Mouse (Mus musculus) forebrain, embryonic 13.5 days (tissue): ENCODE measurements around the gene Pccb. TPM values are rescaled to one million over a fixed set of nuclear protein-coding genes. Genes with fewer than 3 reads are reported as not detected.

Source experiments
- ATAC-seq: fragments of 200-750 bp; cut with Nextera tagmentation; 2 replicates; pipeline ENCODE4 v1.8.0; 2017
- H3K27ac ChIP-seq: fragments of 300-500 bp; sonication (generic); 2 replicates; pipeline ENCODE4 v1.5.1; 2015; ENCODE audit warnings: inconsistent platforms, mild to moderate bottlenecking, moderate library complexity
- H3K27me3 ChIP-seq: fragments of 300-500 bp; sonication (generic); 2 replicates; pipeline ENCODE4 v1.6.1; 2015; ENCODE audit warnings: mild to moderate bottlenecking, inconsistent platforms
- H3K36me3 ChIP-seq: fragments of 300-500 bp; sonication (generic); 2 replicates; pipeline ENCODE4 v1.6.1; 2015; ENCODE audit warnings: mild to moderate bottlenecking, inconsistent platforms; ENCODE audit not compliant: poor library complexity, severe bottlenecking
- H3K4me1 ChIP-seq: fragments of 300-500 bp; sonication (generic); 2 replicates; pipeline ENCODE4 v1.6.1; 2015; ENCODE audit warnings: inconsistent platforms
- H3K4me2 ChIP-seq: fragments of 300-500 bp; sonication (generic); 2 replicates; pipeline ENCODE4 v1.6.1; 2015; ENCODE audit warnings: inconsistent platforms, mild to moderate bottlenecking, moderate library complexity
- H3K4me3 ChIP-seq: fragments of 300-500 bp; sonication (generic); 2 replicates; pipeline ENCODE4 v1.5.1; 2015; ENCODE audit warnings: mild to moderate bottlenecking, inconsistent platforms
- H3K9ac ChIP-seq: fragments of 300-500 bp; sonication (generic); 2 replicates; pipeline ENCODE4 v1.6.1; 2015; ENCODE audit warnings: mild to moderate bottlenecking, inconsistent platforms
- H3K9me3 ChIP-seq: fragments of 300-500 bp; sonication (generic); replicated peaks from 2 replicates; pipeline ENCODE4 v1.6.1; 2016; ENCODE audit warnings: inconsistent platforms
- WGBS: fragments of 180-500 bp; shearing (Covaris S2); methylation state at CpG from one replicate; pipeline ENCODE4 v1.1.7; 2015; 5-methylcytosine and 5-hydroxymethylcytosine counted together
- polyA plus RNA-seq: library from polyadenylated mRNA; unstranded; fragments of >200 nt; fragmentation: Nextera tagmentation; extraction: Ambion mirVana; gene quantifications from 2 replicates; pipeline ENCODE4 v1.2.1, GENCODE M21; 2015

Pccb gene
- polyA plus RNA-seq, 1 experiment from 2014 or later: 18.8 TPM

- H3K27ac ChIP-seq: peak overlapping the region; percentile 81
- H3K4me2 ChIP-seq: peak overlapping the region; percentile 73
- H3K4me3 ChIP-seq: peak overlapping the region; percentile 100
- no peaks in the 10 kb centered on the region for H3K9me3 ChIP-seq
- H3K36me3 ChIP-seq: no peaks in the 10 kb centered on the region
- no peaks in the 10 kb centered on the region for H3K27me3 ChIP-seq
- WGBS: 3% methylated on average over 59 of the region's 65 CpGs
- H3K4me1 ChIP-seq: peaks cover 24% of the 10 kb centered on the region
- peak; percentile 93 for ATAC-seq
- peak overlapping the region; percentile 83 for H3K9ac ChIP-seq
Measured at GRCm38 (mm10) chr9:101073041-101073986, 38.6 kb upstream of the Pccb start.

- peaks cover 18% of the 10 kb centered on the region for H3K4me1 ChIP-seq
- no peak for ATAC-seq
- H3K4me2 ChIP-seq: no peak overlapping the region
- no peak overlapping the region for H3K9ac ChIP-seq
- H3K27ac ChIP-seq: no peak overlapping the region
- no peaks in the 10 kb centered on the region for H3K9me3 ChIP-seq
- 0 out of 2 replicates have a peak overlapping the region, but pooled peaks have one; percentile 100 for H3K4me3 ChIP-seq
- WGBS: 43% methylated on average over 5 of the region's 5 CpGs
- H3K27me3 ChIP-seq: no peaks in the 10 kb centered on the region
- no peaks in the 10 kb centered on the region for H3K36me3 ChIP-seq
Measured at GRCm38 (mm10) chr9:101072506-101072905, 37.8 kb upstream of the Pccb start.

- 93% methylated on average over 3 of the region's 3 CpGs for WGBS
- H3K36me3 ChIP-seq: no peaks in the 10 kb centered on the region
- H3K9me3 ChIP-seq: no peaks in the 10 kb centered on the region
- no peaks in the 10 kb centered on the region for H3K27me3 ChIP-seq
- no peak overlapping the region for H3K4me2 ChIP-seq
- ATAC-seq: no peak
- H3K4me3 ChIP-seq: no peak overlapping the region
- H3K9ac ChIP-seq: no peak overlapping the region
- 0 out of 2 replicates have a peak, but pooled peaks cover 7% of the 10 kb centered on the region for H3K4me1 ChIP-seq
- no peak overlapping the region for H3K27ac ChIP-seq
Measured at GRCm38 (mm10) chr9:101069781-101070180, 35.1 kb upstream of the Pccb start.

GRCm38 (mm10) chr9:101065076-101065602 lies 30.4 kb upstream of the Pccb start:
- Histone ChIP-seq H3K27ac (no peak overlapping the region), H3K36me3 (no peaks in the 10 kb centered on the region), H3K4me3 (no peak overlapping the region), H3K4me1 (no peaks in the 10 kb centered on the region), H3K9ac (no peak overlapping the region), H3K4me2 (no peak overlapping the region), H3K27me3 (no peaks in the 10 kb centered on the region), H3K9me3 (no peaks in the 10 kb centered on the region)
- 80% methylated on average over 3 of the region's 3 CpGs for WGBS
- no peak for ATAC-seq

GRCm38 (mm10) chr9:101062253-101062780 lies 27.6 kb upstream of the Pccb start:
- Histone ChIP-seq H3K27ac (no peak overlapping the region), H3K4me3 (no peak overlapping the region), H3K36me3 (no peaks in the 10 kb centered on the region), H3K4me1 (no peaks in the 10 kb centered on the region), H3K4me2 (no peak overlapping the region), H3K27me3 (no peaks in the 10 kb centered on the region), H3K9ac (no peak overlapping the region), H3K9me3 (no peaks in the 10 kb centered on the region)
- WGBS: 65% methylated on average over 6 of the region's 6 CpGs
- ATAC-seq: no peak

GRCm38 (mm10) chr9:101061035-101061434 lies 26.3 kb upstream of the Pccb start:
- WGBS: 91% methylated on average over 11 of the region's 11 CpGs
- Histone ChIP-seq H3K4me2 (no peak overlapping the region), H3K4me1 (no peaks in the 10 kb centered on the region), H3K27me3 (no peaks in the 10 kb centered on the region), H3K36me3 (no peaks in the 10 kb centered on the region), H3K9ac (no peak overlapping the region), H3K9me3 (no peaks in the 10 kb centered on the region), H3K4me3 (no peak overlapping the region), H3K27ac (no peak overlapping the region)
- ATAC-seq: no peak

GRCm38 (mm10) chr9:101057156-101057555 lies 22.5 kb upstream of the Pccb start:
- Histone ChIP-seq H3K27me3 (no peaks in the 10 kb centered on the region), H3K4me2 (no peak overlapping the region), H3K9ac (no peak overlapping the region), H3K4me3 (no peak overlapping the region), H3K27ac (no peak overlapping the region), H3K4me1 (no peaks in the 10 kb centered on the region), H3K36me3 (no peaks in the 10 kb centered on the region), H3K9me3 (no peaks in the 10 kb centered on the region)
- ATAC-seq: no peak
- WGBS: 95% methylated on average over 4 of the region's 4 CpGs

- ATAC-seq: no peak
- Histone ChIP-seq H3K4me3 (no peak overlapping the region), H3K9ac (no peak overlapping the region), H3K4me2 (no peak overlapping the region), H3K4me1 (no peaks in the 10 kb centered on the region), H3K27me3 (no peaks in the 10 kb centered on the region), H3K27ac (no peak overlapping the region), H3K9me3 (no peaks in the 10 kb centered on the region), H3K36me3 (no peaks in the 10 kb centered on the region)
- 76% methylated on average over 14 of the region's 14 CpGs for WGBS
Measured at GRCm38 (mm10) chr9:101053279-101053678, 18.6 kb upstream of the Pccb start.

GRCm38 (mm10) chr9:101052691-101053090 lies 18.0 kb upstream of the Pccb start:
- Histone ChIP-seq H3K9me3 (no peaks in the 10 kb centered on the region), H3K27me3 (no peaks in the 10 kb centered on the region), H3K27ac (no peak overlapping the region), H3K9ac (no peak overlapping the region), H3K36me3 (no peaks in the 10 kb centered on the region), H3K4me1 (no peaks in the 10 kb centered on the region), H3K4me3 (no peak overlapping the region), H3K4me2 (no peak overlapping the region)
- ATAC-seq: no peak
- 69% methylated on average over 6 of the region's 6 CpGs for WGBS

- Histone ChIP-seq H3K36me3 (no peaks in the 10 kb centered on the region), H3K9ac (no peak overlapping the region), H3K4me3 (no peak overlapping the region), H3K27ac (no peak overlapping the region), H3K27me3 (no peaks in the 10 kb centered on the region), H3K4me1 (no peaks in the 10 kb centered on the region), H3K4me2 (no peak overlapping the region), H3K9me3 (no peaks in the 10 kb centered on the region)
- 95% methylated on average over 3 of the region's 3 CpGs for WGBS
- no peak for ATAC-seq
Measured at GRCm38 (mm10) chr9:101052007-101052406, 17.3 kb upstream of the Pccb start.

GRCm38 (mm10) chr9:101045710-101046338 lies 11.1 kb upstream of the Pccb start:
- Histone ChIP-seq H3K9me3 (no peaks in the 10 kb centered on the region), H3K27me3 (no peaks in the 10 kb centered on the region), H3K27ac (no peak overlapping the region), H3K4me2 (no peak overlapping the region), H3K9ac (no peak overlapping the region), H3K36me3 (no peaks in the 10 kb centered on the region), H3K4me1 (no peaks in the 10 kb centered on the region), H3K4me3 (no peak overlapping the region)
- 67% methylated on average over 15 of the region's 15 CpGs for WGBS
- ATAC-seq: no peak

- H3K27me3 ChIP-seq: no peaks in the 10 kb centered on the region
- WGBS: 81% methylated on average over 9 of the region's 9 CpGs
Measured at GRCm38 (mm10) chr9:101042249-101042648, 7.6 kb upstream of the Pccb start.

More at GRCm38 (mm10) chr9:101042249-101042648, 7.6 kb upstream of the Pccb start:
- Histone ChIP-seq H3K9me3 (no peaks in the 10 kb centered on the region), H3K4me3 (no peak overlapping the region), H3K4me1 (no peaks in the 10 kb centered on the region), H3K9ac (no peak overlapping the region), H3K4me2 (no peak overlapping the region), H3K27ac (no peak overlapping the region), H3K36me3 (no peaks in the 10 kb centered on the region)
- ATAC-seq: no peak
